Mouse (Mus musculus) monocyte, adult 2 months (primary cell): ENCODE data around the gene Sik1.

ENCODE experiments used
- DNase-seq, 2 experiments: peaks; one replicate each; pipeline ENCODE4 v3.0.0; 2022; ENCODE audit warnings: low spot score in 2 of 2, low read depth in 1 of 2

Gene Sik1

GRCm38 (mm10) chr17:31876775-31877174, 21.2 kb upstream of the Sik1 start:
- DNase-seq = no peak

DNA sequence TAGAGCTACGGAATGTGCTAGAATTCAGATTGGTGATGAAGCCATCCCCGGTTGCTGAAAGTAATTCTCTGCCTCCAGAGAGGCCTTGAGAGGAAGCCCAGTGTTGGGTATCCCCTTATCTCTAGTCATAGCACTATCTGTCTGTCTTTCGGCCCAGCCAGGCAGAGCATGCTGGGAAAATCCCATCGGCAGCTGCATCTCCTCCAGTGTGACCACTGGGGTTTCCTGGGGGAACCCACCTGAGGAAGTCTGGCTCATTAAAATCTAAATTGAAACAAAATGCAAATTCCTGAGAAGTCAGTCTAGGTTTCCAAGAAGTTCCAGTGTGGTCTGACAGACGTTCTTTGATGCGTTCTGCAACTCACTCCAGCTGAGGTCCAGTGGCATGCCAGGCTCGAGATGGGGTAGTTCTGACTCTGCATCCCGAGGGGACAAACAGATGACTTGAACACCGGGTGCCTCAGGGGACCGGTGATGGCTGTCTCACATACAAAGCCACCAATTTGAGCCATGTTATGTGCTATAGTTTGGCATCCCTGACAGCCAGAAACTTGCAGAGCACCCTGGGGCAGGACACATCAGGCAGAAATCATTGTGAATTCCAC, 19.8 kb upstream of the Sik1 start:
- DNase-seq = no peak

DNA sequence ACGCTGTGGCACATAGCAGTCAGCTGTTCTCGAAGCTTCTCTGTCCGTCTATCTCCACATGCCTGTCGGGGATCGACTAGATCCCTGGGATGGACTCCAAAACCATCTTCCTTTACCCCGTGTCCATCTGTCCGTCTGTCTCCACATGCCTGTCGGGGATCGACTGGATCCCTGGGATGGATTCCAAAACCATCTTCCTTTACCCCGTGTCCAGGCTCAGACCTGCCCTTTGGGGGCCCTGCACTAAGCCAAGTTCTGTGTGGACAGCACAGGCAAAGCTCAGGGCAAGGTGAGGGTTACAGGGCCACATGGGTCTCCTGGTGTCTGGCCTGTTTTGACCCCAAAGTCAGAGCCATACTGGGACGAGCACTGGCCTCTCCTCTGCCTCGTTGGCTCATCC, 19.1 kb upstream of the Sik1 start:
- no peak for DNase-seq

- no peak for DNase-seq
Measured at GRCm38 (mm10) chr17:31873973-31874372, 18.4 kb upstream of the Sik1 start.

GRCm38 (mm10) chr17:31873185-31873870, 17.7 kb upstream of the Sik1 start:
- DNase-seq = no peak

DNA sequence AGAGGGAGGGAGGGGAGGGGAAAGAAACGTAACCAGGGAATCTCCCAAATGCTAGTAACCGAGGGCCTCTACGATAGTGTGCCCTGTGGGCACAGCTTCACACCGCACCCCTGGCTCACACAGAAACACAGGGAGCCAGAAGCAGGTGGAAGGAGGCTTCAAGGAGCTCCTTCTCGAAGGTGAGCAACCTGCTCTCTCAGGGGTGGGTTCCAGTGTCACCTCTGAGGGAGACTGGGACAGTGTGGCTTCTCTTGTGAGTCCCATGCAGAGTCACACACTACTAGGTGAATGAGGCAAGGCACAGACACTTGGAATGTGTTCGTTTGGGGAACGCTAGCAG, 17.2 kb upstream of the Sik1 start:
- no peak for DNase-seq

- DNase-seq = no peak
Measured at GRCm38 (mm10) chr17:31871968-31872825, 16.6 kb upstream of the Sik1 start.

DNA sequence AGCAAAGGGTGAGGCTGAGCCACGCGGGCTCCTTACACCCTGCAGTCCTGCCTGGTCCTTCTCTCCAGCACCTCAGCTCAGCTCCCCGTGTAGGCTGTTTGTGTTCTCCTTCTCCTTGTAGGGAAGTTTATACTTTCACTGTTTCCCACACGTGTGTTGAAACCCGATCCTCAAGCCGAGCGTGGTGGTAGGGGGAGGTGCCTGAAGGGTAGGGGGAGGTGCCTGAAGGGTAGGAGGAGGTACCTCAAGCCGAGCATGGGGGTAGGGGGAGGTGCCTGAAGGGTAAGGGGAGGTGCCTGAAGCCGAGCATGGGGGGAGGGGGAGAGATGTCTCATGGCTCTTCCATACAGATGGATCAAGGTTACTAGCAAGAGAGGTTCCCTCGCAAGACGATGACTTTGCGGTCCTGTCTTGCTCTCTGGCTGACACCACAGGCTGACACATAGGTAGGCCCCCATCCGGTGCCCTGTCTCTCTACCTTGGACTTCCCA, 15.4 kb upstream of the Sik1 start:
- no peak for DNase-seq

- DNase-seq = no peak
Measured at GRCm38 (mm10) chr17:31870446-31870845, 14.8 kb upstream of the Sik1 start.

DNA sequence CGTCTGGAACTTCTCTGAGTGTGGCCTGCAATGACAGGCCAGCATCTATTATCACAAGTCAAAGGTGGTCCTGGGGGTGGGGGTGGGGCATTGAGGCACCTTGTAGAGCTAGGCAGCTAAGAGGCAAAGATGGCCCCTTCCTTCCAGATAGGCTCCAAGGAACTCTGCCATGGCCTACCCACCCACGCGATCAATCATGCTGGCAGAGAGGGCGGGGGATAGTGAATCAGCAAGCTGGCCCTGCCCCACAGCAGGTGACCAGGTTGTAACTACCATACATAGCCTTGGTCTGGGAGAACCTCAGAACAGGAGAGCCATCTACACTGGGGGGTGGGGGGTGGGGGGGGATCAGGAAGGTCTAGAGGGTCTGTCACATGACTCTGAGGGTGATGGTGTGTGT, 12.5 kb upstream of the Sik1 start:
- no peak for DNase-seq

- no peak for DNase-seq
Measured at GRCm38 (mm10) chr17:31867061-31867460, 11.5 kb upstream of the Sik1 start.

DNA sequence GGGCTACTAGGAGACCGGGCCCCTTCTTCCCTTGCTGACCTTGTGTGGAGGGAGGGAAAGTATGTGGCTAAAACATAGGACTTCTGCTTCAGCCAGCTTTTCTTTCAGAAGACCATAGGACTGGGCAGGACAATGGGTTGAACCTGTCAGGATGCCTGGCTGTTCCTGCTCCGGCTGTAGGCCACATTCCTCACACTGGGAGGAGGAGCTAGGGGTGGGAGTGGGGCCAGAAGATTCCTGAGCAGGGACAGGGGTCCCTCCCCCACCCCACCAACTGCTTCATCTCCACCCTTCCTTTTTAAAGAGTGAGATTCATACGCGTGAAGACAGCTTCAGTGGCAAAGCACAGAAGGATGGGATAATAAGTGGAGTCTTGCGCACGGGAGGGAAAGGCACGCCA, 10.0 kb upstream of the Sik1 start:
- no peak for DNase-seq

- no peak for DNase-seq
Measured at GRCm38 (mm10) chr17:31864666-31865450, 9.3 kb upstream of the Sik1 start.

- DNase-seq = no peak
Measured at GRCm38 (mm10) chr17:31863151-31863815, 7.7 kb upstream of the Sik1 start.

DNA sequence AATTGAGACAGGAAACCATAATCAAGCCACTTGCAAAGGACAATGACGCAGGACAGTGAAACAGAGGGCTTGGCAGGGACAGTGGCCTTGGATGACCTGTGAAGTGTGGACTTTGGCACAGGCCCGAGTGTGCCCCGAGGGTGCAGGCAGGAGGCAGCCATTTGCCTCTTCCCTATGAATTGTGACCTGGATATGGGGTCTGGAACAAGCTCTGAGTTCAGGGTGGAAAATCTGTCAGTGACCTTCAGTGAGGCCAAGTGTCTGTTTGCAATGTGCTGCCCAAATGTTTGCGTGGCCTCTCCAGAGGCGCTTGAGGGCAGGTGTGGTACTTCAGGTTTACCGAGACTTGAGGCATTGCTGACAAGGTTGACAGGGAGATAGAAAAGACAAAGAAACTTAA, 6.5 kb upstream of the Sik1 start:
- DNase-seq = no peak

DNA sequence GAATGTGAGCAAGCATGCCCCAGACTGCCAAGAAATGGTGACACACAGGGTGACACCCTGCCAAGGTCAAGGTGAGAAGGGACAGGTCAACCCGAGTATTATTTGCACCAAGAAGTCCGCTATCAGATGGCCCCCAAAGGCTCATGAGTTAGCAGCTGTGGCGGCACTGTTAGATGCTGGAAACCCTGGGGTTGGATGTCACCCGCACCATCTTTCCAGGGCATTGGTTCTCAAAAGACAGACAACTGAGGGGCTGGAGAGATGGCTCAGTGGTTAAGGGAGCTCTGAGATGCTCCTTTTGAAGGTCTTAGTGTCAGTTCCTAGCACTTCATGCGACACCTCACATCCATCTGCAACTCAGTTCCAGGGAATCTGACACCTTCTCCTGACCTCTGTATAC, 6.1 kb upstream of the Sik1 start:
- DNase-seq = no peak

DNA sequence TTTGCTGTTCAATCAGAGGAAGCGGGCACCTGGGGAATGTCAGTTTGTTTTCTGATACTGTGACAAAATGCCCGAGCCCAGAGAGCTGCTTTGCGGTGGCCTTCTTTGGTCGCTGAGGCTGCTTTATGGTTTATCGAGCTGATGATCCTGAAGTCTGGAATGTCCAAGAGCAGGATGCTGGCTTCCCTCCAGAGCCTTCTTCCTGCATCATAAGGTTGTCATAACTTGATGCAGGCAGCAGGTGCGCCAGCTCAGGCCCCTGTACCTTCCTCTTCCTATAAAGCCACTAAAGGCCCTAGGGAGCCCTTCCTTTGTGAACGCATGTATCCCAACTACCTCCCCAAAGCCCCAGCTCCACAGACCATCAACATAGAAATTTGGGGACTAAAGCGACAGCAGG, 5.3 kb upstream of the Sik1 start:
- DNase-seq = no peak

DNA sequence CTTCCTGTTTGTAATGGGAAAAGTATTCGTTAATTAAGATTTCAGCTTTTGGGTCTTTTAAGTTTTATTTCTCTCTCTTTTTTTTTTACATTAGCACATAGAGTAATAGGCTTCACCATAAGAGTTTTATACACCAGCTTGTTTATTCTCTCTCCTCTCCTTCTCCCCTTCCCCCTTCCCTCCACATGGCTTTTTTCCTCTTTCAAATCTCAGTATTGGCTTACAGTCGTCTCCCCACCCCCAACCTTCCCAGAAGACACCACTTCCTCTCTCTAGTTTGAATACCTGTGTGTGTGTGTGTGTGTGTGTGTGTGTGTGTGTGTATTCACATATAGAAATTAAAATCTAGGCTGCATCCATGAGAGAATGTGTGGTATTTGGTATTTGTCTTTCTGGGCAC, 3.8 kb upstream of the Sik1 start:
- no peak for DNase-seq

DNA sequence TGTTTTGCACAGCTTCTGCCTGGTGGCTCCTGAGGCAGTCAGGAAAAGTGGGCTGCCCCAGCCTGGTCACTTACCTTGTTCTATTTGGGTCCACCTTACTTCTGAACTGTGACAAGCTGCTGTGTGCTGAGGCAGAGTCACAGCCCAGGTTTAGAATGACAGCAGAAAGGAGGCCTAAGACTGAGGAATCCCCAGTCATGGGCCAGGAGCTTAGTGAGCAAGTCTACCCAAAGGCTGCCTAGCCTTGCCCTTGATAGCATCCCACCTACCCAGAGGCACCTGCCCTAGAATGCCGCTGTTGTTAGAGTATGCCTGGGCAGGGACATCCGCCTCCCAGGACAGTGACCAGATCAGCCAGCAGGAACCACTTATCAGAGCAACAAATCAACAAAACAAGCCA, 3.2 kb upstream of the Sik1 start:
- DNase-seq = no peak

DNA sequence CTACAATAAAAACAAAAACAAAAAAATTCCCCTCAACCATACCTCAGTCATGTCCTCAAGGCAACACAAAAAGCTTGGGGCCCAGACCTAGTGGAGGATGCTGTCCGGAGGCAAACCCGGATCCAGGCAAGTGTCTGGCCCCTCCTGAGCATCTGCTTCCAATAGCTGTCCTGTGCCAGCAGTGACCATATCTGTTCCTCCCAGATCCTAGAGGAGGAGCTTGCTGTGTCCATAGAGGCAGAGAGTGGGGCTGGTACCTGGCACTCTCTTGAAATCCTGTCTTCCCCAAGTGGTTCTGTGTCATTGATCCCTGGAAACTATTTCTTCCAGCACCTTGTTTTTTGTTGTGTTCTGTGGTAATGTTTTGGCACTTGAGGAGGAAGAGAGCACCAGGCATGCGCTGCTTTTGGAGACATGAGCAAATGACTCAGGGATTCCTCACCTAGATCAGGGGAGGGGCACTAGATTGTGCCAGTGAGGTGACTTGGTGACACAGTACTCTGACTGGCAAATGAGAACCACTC, 2.4 kb upstream of the Sik1 start:
- no peak for DNase-seq

DNA sequence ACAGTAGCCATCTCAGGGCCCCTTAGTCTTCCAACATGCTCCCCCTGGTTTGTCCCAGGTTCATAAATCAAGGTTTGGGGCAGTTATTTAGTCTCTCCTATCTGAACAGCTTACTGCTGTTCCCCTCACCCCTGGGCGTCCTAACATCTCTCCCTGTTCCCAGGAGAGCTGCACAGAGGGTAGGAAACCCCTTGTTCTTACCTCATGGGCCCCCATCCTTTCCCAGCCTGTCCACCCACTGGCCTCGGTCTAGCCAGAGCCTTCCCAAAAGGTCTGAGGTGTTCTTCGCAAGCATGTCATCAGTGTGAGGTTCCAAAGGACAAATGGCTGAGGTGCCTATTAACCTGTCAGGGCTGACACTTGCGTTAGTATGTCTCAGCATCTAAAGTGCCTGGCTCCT, 1.6 kb upstream of the Sik1 start:
- DNase-seq = no peak
